Mouse (Mus musculus): ENCODE results near the gene Klhl18.
"Not testable (repeated sequence)": the region's sequence is repeated elsewhere in the genome, so short reads cannot be mapped to it uniquely, and the experiment has no call there.

Gene Klhl18

GRCm38 (mm10) chr9:110431241-110431640 is 45.3 kb downstream of the Klhl18 start:
- DNase-seq (ENCODE audit: extremely low read depth, insufficient read length, low spot score), result no peak

GRCm38 (mm10) chr9:110419511-110420112 is 56.9 kb downstream of the Klhl18 start, which contains the start of gene Ngp:
Ngp (plus strand) TSS chr9:110419747.
- DNase-seq (ENCODE audit: extremely low read depth, insufficient read length, low spot score), result no peak

GRCm38 (mm10) chr9:110413785-110414184 is 62.7 kb downstream of the Klhl18 start:
- no peak for DNase-seq (ENCODE audit: extremely low read depth, insufficient read length, low spot score)

DNA sequence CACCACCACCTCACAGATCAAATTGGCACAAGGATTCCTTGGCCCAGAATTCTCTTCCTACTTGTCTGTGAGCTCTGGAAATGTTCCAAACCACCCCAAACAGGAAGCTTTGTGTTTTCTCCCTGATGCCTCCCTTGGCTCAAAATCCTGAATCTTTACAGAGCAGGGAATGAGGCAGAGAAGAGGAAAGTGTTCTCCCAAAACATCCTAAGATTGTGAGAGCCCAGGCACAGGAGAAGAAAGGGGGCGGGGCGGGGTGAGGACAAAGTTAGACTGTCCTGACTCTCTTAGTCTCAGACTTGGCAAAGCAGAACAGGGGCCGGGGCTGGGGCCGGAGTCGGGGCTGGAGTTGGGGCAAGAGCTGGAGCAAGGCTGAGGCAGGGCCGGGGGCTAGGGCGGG is 63.6 kb downstream of the Klhl18 start:
- DNase-seq (ENCODE audit: extremely low read depth, insufficient read length, low spot score), result no peak

- peak; percentile 58 for DNase-seq (ENCODE audit: extremely low read depth, insufficient read length, low spot score)
Observed at GRCm38 (mm10) chr9:110410908-110411887, 65.3 kb downstream of the Klhl18 start.

DNA sequence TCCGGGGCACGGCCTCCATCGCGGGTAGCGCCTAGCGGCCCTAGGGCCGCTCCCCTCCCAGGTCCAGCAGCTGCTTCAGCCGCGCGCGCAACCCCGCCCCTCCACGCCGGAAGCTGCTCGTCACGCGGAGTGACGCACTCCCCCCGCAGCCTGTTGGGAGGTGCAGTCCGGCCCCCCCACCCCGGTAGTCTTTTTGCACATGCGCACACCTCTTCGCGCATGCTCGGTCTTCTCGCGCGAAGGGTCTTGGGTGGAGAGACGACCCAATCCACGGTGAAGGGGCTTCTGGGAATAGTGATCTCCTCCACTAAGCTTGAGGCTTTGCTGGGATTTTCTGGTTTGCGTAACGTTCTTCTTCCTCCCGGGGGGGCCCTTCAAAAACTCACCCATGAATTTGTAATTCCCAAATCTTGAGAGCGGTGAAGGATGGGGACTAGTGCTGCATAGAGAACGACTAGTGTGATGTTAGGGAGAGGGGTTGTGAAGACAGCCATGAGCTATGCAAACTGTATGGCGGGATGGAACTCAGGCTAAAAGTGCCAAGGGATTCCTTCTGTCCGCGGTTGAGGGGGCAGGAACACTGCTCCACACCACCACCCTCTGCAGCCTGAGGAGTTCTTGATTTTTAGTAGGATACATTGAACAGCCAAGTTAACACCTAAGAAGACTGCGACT is 68.3 kb downstream of the Klhl18 start, which contains the start of gene Ptpn23:
TSS of gene Ptpn23 (minus strand) at position 115 of the 675 bp plus-strand sequence.
- DNase-seq (ENCODE audit: extremely low read depth, insufficient read length, low spot score), result peak; percentile 96

DNA sequence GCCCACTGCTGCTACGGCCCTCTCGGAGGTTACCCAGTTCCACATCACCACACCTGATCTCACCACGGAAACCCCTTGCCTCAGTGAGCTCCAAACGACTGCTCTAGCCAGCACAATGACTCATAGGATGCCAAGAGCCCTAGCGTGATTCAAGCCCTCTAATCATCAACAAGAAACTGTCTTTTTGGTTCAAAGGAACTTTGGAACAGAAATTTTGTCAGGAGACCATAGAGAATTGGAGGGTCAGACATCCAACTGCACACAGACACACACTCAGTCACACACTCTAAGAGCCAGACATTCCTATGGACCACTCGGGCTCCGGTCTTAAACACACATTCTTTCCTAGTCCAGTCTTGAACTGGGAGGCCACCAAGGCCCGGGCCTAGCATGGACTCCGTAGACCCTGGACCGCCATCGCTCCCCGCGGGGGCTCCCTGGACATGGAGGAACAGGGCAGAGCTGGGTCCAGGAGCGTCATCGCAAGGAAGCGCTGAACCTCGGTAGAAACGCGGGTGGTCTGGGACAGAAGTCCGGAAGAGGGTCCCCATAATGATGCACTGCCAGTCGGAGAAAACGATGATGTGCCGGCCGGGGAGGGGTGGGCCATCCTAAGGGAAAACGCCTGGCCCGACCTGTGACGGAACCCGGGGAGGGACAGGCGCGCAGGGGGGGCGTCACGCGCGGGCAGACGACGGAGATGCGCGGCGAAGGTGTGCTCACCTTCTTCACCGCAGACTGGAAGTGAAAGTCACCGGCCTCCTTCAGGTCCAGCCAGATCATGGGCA is 69.0 kb downstream of the Klhl18 start:
- DNase-seq (ENCODE audit: extremely low read depth, insufficient read length, low spot score), result peak; percentile 53

DNA sequence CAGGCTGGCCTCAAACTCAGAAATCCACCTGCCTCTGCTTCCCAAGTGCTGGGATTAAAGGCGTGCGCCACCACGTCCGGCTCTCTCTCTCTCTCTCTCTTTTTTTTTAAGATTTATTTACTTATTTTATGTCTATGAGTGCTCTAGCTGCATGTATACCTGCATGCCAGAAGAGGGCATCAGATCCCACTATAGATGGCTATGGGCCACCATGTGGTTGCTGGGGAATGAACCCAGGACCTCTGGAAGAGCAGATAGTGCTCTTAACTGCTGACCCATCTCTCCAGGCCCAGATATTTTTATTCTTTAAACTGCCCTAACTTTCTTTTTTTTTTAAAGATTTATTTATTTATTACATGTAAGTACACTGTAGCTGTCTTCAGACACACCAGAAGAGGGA is 73.3 kb downstream of the Klhl18 start:
- not testable (repeated sequence) for DNase-seq (ENCODE audit: extremely low read depth, insufficient read length, low spot score)

DNA sequence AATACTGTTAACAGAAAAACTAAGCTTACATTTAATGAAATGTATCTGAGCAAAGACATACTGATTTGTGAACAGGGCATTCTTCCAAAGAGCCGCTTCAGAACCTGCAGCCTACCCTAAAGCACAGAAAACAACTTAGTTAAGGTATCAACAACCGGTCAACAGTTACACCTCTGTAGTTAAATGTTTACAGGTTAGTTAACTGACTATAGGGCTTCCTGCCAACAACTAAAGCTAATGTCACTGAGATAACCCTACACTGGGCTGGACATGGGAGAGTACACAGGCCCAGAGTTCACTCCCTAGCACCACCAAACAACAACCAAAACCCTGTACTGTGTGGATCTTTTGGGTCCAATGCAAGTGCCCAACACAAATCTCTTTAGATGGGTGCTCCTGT is 73.8 kb downstream of the Klhl18 start:
- DNase-seq (ENCODE audit: extremely low read depth, insufficient read length, low spot score), result no peak

DNA sequence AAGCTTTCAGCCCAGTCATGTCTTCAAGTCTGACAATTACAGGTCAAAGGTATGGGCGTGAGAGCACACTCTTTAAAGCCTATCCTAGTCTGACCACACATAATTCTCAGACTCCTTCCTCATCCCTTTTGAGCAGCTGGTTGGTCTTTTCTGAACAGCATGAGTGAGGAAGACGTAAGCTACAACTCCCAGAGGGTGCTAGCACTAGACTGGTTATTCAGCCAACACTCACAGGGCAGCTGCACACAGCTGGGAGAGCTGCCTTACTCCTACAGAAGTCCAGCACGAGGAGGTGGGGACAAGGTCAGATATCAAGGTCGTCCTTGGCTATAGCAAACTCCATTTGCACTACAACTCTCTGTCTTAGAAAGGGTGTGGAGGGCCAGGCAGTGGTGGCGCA is 75.8 kb downstream of the Klhl18 start:
- DNase-seq (ENCODE audit: extremely low read depth, insufficient read length, low spot score), result no peak

DNA sequence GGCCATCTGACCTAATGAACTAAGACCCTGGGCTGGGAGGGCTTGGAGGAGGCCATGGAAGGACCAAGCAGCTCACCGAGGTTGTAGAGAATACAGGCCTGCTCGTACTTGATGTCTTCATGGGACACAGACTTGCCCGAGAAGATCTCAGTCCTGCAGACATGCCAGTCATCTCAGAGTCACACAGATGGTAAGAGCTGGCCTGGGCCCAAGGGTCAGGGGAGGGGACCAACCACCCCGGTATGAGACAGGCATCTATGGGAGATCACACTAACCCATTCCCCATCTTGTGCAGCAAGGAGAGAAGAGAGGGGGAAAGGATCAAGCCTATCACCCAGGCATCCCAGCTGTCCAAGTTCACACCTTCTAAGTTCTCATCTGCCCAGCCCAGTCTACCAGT is 83.2 kb downstream of the Klhl18 start:
- no peak for DNase-seq (ENCODE audit: extremely low read depth, insufficient read length, low spot score)

GRCm38 (mm10) chr9:110390843-110391242 is 85.7 kb downstream of the Klhl18 start:
- DNase-seq (ENCODE audit: extremely low read depth, insufficient read length, low spot score), result no peak

GRCm38 (mm10) chr9:110388011-110388410 is 88.5 kb downstream of the Klhl18 start:
- DNase-seq (ENCODE audit: extremely low read depth, insufficient read length, low spot score), result no peak

- DNase-seq (ENCODE audit: extremely low read depth, insufficient read length, low spot score), result no peak
Observed at GRCm38 (mm10) chr9:110384369-110384929, 92.0 kb downstream of the Klhl18 start.

DNA sequence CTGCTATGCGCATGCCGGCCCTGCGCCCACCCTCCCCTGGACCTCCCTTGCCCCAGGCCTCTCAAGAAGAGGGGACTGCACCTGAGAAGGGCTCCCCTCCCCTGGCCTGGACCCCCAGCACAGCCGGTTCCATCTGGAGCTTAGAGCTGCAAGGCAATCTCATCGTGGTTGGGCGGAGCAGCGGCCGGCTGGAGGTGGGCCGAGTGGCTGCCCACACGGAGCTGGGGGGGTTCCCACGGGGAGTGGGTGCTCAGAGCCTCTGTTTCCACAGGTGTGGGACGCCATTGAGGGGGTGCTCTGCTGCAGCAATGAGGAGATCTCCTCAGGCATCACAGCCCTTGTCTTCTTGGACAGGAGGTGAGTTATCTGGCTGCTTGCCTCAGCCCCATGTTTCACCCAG is 95.2 kb downstream of the Klhl18 start:
- no peak for DNase-seq (ENCODE audit: extremely low read depth, insufficient read length, low spot score)

DNA sequence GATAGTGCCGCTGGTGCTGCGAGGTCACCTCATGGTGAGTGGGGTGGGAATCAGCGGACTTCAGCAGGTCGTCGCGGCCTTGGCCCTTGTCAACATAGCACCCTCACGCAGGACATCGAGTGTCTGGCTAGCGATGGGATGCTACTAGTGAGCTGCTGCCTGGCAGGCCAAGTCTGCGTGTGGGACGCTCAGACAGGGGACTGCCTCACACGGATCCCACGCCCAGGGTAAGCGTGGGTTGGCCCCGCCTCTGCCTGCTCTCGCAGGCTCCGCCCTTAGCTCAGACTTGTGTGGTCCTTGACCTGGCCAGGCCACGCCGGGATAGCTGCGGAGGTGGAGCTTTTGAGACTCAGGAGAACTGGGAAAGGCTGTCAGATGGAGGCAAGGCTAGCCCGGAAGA is 95.8 kb downstream of the Klhl18 start:
- no peak for DNase-seq (ENCODE audit: extremely low read depth, insufficient read length, low spot score)

DNA sequence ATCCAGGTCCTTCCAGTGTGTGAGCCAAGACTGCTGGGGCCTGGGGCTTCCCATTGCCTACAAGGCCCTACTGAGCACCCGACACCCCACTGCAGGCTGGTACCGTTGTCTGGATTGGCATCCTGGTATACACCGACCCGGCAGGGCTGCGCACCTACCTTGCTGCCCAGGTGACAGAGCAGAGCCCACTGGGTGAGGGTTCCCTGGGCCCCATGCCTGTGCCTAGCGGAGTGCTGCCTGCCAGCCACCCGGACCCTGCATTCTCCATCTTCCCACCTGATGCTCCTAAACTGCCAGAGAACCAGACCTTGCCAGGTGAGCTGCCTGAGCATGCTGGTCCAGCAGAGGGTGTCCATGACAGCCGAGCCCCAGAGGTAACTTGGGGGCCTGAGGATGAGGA is 97.1 kb downstream of the Klhl18 start:
- DNase-seq (ENCODE audit: extremely low read depth, insufficient read length, low spot score), result no peak

- DNase-seq (ENCODE audit: extremely low read depth, insufficient read length, low spot score), result not testable (repeated sequence)
Observed at GRCm38 (mm10) chr9:110377655-110378054, 98.8 kb downstream of the Klhl18 start.
